Mouse (Mus musculus): ENCODE data around the gene Fez2.

Gene Fez2

GRCm38 (mm10) chr17:78368481-78368880 is 49.5 kb downstream of the Fez2 start:
- DNase-seq (ENCODE audit: low read depth, low spot score) = no peak

- no peak for DNase-seq (ENCODE audit: low read depth, low spot score)
Measured at GRCm38 (mm10) chr17:78366070-78366469, 51.9 kb downstream of the Fez2 start.

DNA sequence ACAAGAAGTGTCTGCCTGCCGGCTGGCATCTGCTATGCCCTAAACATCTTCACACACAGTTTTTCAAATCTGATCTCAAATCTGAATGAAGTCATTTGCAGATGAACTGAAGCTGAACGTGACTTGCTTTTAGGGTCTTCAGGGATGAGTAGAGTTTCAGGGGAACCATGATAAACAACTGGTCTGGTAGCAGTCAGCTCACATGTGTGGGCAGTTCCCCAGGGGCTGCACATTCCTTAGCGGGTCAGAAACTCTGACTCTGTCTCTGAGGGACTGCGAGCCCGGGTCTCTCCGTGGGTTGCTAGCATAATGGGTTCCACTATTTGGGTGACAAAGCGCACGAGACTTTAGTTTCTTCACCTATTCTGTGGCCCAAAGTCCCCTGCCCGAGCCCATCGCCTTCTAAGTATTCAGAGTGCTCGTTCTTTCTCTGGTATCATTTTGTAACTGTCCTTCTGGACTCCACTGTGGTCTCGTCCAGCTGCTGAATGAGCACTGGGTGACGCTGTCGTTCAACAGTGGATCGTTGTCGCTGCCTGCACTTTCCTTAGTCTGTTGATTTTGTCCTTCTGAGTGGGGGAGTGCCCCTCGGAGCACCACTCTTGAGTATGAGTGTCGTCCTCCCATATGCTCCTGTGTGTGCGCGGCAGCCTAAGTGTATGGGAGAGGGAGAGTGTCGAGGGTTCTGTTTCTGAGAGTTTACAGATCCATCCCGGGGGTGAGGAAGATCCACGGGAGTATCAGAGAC is 53.2 kb downstream of the Fez2 start:
- DNase-seq (ENCODE audit: low read depth, low spot score) = no peak

DNA sequence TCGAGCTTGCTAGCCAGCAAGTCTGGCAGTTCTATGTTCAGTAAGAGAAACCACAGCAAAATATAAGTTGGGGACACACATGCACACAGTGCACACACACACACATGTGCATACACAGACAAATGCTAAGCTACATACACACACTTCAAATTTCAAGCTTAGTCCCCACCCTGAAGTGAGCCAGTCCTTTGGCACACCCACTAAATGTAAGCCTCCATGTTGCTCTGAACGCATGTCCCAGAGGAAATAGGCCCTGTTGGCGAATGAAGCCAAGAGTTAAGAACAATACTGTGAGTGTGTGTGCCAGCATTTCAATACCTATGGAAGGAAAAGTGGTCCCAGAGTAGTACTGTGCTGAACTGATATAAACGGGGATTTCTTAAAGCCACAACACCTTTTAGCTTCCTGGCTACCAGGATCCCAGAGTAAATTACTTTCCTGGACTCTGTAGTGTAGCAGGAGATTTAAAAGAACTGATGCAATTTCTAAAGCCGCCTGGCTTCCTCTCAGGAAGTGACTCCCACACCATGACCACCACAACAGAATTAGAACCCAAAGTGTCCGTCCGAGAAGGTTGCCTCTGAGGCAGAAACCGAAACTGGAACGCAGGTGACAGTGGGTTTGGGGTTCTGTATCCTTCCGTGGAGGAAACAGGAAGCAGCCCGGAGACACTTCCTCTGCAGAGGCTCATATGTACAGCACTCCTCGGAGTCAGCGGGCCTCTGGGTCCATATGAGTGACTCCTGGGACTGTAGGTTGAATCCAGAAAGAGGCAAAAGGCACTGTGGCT is 55.8 kb downstream of the Fez2 start:
- DNase-seq (ENCODE audit: low read depth, low spot score) = no peak

DNA sequence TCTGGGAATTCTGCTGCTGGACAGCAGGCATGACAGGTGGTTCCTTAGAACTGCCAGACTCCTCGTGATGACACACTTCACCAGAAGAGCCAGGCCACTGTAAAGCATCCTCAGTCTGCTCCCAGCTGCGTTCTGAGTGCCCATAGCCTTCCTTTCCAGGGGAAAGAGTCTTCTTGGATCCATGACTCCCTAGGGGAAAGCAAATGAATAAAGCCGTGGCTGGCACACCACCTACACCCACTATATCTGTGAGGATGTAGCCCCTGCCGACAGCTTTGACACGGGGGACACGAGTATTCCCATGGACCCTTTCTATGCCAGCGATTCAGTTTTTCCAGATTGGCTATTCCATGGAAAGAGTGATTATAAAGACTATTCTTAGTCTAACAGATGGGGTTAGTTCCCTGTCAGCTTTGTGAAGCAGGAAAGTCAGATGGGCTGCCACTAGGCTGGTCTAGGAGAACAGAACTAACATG is 59.7 kb downstream of the Fez2 start:
- no peak for DNase-seq (ENCODE audit: low read depth, low spot score)

DNA sequence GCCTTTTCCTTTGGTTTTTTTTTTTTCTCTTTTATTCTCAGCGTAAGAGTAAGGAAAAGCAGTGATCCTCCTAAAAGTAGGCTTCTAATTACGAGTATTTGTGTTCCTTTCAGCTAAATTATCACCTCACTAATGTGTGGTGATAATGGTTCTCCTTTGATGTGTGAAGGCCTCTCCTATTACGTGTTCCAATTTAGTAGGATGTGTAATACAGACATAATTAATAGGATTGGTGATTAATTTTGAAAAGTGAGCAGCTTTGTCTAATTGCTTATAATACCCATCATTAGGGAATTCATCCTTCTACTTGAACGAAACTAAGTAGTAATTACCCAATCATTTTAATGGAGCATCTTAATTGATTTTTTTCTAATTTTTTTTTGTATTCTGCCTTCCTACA is 60.2 kb downstream of the Fez2 start:
- DNase-seq (ENCODE audit: low read depth, low spot score) = no peak

DNA sequence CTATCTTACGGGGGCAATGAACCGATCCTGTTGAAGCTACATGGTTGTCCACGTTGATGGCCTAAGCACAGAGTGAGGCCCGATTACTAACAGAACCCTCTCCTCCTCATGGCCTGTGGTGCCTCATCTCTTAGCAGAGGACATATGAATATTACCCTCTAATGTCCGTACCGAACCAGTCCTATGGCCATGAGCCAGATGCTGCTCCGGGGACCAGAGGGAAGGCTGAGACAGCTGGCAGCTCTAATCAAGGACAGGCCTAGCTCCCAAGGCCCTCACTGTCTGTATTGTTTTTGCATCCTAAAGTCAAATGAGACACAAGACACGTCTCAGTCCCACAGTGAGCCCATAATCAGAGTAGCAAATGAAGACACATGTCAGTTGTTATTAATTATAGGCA is 62.3 kb downstream of the Fez2 start:
- no peak for DNase-seq (ENCODE audit: low read depth, low spot score)

- DNase-seq (ENCODE audit: low read depth, low spot score) = no peak
Measured at GRCm38 (mm10) chr17:78354871-78355270, 63.1 kb downstream of the Fez2 start.

GRCm38 (mm10) chr17:78354411-78354810 is 63.5 kb downstream of the Fez2 start:
- DNase-seq (ENCODE audit: low read depth, low spot score) = no peak

GRCm38 (mm10) chr17:78352500-78352855 is 65.5 kb downstream of the Fez2 start:
- no peak for DNase-seq (ENCODE audit: low read depth, low spot score)

- DNase-seq (ENCODE audit: low read depth, low spot score) = no peak
Measured at GRCm38 (mm10) chr17:78351676-78352499, 66.1 kb downstream of the Fez2 start.

- no peak for DNase-seq (ENCODE audit: low read depth, low spot score)
Measured at GRCm38 (mm10) chr17:78347111-78347801, 70.7 kb downstream of the Fez2 start.

- DNase-seq (ENCODE audit: low read depth, low spot score) = no peak
Measured at GRCm38 (mm10) chr17:78343688-78344087, 74.3 kb downstream of the Fez2 start.

DNA sequence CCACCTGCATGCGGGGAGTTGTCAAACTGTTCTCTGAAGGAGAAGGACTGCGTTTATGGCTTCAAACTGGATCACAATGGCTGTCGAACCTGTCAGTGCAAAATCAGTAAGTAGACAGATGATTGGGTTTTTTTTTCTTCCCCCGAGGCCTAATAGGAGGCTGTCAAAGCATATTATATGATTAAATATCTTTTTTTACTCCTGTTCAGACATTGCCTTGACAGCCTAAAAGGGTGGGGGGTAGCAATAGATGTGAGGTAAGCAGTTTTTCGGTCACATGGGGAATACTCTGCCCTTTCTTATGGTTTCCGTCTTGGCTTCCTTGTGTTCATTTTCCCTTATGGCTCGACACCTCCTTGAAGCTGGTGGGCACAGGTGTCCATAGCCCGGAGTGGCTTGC is 82.7 kb downstream of the Fez2 start:
- no peak for DNase-seq (ENCODE audit: low read depth, low spot score)

GRCm38 (mm10) chr17:78333275-78333674 is 84.7 kb downstream of the Fez2 start:
- DNase-seq (ENCODE audit: low read depth, low spot score) = no peak

DNA sequence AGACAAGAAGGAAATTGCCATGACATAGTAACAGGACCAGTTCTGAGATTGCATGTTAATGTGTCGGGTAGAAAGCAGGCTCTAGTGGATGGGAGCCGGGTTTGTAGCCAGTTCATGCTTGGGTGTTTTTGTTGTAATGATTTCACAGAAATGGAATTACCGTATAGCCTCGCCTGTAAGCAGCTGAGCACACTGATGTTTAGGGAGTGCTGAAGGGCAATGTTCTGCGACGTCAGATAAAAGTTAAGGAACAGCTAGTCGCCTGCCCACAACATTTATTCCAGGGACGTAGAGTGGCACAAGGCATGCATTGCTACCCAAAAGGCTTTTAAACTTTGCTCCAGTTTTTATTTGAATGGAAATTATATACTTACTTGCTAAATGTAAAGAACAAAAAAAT is 86.5 kb downstream of the Fez2 start:
- DNase-seq (ENCODE audit: low read depth, low spot score) = no peak

- no peak for DNase-seq (ENCODE audit: low read depth, low spot score)
Measured at GRCm38 (mm10) chr17:78328287-78328686, 89.7 kb downstream of the Fez2 start.

DNA sequence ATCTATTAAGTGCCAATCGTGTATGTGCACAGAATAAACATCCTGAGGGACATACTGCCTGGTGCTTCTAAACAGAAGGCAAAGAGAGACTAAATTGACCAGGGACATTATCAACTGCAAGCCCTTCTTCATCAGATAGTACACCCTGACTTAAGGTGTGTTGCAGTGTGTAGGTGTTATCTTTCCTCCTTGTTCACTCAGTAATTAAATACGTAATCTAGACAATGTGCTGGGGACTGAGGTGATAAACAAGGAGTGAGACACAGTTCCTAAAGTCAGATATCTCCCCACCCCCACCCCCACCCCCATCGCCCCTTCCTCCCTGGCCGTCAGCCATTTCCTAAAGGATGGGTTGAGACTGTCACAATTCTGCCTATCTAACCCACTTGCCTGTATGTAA is 90.8 kb downstream of the Fez2 start:
- DNase-seq (ENCODE audit: low read depth, low spot score) = no peak

DNA sequence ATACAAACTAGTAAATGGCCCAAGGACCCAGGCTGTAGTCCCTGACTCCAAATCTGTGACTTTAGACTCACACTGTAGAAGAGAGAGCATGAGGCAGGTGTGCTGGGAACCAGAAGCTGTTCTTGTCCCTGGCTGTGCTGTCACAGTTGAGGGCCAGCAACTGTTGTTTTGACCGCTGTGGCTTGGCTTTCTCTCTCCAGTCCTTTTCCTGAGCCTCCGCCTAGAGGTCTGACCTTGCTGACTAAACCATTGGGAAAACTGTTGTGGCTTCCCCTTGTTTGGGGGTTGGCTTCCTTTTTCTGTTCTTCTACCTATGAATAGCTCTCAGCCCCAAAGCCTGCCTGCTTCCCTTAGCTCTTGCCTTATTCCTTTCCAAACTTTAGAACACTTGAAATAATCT is 91.6 kb downstream of the Fez2 start:
- no peak for DNase-seq (ENCODE audit: low read depth, low spot score)

- DNase-seq (ENCODE audit: low read depth, low spot score) = no peak
Measured at GRCm38 (mm10) chr17:78325761-78326332, 92.1 kb downstream of the Fez2 start.
